Mouse (Mus musculus): ENCODE data around the gene Myl6.

Gene Myl6

DNA sequence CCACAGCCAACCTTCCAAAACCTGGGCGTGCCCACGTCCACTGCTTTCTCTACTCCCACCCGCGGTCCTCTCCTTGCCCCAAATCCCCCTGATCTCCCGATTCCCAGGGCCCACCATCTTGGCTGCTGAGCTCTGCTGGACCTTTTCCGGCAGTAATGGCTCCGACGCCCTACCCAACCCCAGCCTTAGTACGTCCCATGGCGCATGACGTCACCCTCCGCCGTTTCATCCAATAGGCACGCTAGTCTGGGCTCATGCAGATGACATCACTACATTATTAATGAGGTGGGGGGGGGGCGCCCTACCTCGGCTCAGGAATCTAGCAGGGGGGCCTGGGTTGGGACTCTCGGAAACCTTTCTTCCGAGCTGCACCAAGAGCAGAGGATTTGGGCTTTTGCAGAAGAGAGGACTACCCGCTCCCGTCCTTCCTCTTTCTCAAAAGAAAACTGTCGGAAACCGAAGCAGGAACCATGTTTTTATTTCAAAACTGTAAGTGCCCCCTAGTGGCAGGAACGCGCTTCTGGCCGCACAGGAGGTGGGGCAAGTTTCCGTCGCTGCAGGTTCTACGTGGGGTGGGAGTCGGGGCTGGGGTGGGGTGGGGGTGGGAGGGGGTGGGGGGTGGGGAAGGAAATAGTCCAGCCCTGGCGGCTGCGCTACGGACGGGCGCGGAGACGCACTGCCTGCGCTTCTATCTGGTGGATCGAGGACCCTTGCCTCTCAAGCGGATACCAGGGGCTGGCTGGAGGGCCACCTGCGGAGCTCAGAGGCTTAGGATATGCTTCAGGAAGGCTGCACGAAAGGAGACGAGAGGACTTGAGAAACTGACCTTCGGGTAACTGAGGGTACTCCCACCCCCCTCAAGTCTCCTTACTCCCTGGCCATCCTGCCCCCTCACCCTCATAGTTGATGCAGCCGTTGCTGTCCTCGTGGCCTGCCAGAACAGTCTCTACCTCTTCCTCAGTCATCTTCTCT lies at the start of gene Myl6:
Gene Myl6, minus strand, starts transcription at position 451 of the 972 bp plus-strand sequence.
- DNase-seq (ENCODE audit: low spot score) = peak; percentile 100

DNA sequence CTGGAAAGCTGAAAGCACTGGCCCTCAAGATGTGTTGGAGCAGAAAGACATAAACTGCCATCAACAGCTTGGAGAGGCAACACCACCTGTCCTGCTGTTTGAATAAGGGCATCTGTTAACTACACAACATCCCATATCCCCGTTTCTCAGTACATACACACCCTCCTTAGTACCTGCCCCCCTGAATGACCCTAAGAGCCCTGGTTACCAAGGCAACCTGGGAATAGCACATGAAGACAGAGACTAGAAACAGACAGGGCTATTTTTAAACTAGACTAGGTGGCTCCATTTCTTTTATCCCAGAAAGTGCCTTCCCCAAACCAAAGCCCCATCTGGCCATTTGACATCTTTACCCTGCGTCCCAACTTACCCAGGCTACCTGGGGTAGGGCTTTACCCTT lies 49.2 kb upstream of the Myl6 start:
- no peak for DNase-seq (ENCODE audit: low spot score)

DNA sequence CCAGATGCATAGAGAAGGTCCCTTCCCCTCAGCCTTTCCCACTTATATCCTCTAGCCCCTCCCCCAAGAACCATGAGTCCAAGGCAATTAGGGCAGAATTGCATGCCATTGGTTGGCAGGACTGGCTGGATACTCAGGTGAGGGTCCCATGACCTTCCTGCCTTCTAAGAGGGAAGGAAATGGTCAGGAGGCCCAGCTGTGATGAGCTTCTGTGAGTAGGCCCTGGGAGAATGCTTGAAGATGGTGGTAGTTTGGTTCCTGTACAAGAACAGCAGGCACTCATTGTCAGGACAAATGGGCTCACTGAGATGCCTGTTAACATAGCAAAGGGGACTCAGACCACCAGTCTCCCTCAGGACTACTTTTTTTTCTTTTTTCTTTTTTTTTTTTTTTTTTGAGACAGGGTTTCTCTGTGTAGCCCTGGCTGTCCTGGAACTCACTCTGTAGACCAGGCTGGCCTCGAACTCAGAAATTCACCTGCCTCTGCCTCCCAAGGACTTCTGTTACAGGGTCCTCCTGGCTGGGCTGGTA lies 44.5 kb upstream of the Myl6 start:
- no peak for DNase-seq (ENCODE audit: low spot score)

DNA sequence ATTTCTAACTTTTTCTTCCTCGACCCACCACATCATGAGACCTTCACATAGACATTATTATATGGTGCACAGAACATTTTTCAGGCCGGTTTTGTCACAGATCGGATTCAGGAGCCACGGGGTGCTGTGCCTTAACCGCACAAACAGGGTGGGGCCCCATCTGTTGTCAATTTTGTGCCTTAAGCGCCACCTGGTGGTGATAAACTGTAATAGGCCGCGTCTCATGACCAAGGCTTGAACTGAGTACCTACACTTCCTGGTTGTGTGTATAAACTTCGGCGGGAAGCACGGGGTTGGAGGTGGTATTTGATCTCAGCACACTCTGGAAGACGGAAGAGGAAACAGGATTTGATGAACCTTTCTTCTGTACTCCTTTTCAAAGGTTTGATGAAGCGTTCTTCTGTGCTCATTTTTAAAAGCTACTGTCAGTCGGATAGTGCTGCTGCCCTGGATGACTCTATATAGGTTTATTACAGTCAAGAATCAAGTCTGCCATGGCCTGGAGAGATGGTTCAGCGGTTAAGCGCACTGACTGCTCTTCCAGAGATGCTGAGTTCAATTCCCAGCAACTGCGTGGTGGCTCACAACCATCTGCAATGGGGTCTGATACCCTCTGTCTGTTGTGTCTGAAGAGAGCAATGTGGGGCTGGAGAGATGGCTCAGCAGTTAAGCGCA lies 42.5 kb upstream of the Myl6 start:
- peak; percentile 97 for DNase-seq (ENCODE audit: low spot score)

DNA sequence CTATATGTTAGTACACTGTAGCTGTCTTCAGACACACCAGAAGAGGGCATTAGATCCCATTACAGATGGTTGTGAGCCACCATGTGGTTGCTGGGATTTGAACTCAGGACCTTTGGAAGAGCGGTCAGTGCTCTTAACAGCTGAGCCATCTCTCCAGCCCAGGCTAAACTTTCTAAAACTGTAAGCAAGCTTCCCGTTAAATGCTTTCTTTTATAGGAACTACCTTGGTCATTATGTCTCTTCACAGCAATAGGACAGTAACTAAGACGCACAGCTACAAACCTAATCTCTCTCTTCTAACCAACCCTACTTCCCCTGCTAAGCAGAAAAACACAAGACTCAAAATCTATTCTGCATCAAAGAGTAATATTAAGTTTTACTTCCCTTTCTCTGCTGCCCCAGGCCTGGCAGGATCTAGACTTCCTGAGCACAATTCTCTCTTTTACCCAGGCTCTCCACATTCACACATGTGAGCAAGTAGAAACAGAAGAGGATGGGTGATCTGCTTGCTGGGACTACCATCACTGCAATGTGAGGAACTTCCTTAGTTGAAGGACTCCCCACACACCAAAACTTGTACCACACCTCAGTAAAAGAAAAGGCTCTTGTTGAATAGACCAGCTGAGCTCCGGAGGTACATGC lies 41.8 kb upstream of the Myl6 start:
- no peak for DNase-seq (ENCODE audit: low spot score)

DNA sequence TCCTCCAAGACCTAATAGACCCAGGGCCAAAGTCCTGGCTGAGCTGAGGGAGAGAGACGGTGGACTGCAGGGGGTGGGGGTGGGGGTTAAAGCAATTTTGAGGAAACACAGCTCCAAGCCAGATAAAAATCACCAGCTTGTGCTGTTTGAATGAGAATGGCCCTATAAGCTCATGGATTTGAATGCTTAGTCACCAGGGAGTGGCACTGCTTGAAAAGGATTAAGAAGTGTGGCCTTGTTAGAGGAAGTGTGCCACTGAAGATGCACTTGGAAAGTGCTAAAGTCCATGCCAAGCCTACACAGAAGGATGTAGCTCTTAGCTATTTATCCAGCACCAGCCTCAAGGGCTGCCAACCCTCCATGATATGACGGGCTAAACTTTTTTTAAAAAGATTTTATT lies 41.3 kb upstream of the Myl6 start:
- DNase-seq (ENCODE audit: low spot score) = no peak

DNA sequence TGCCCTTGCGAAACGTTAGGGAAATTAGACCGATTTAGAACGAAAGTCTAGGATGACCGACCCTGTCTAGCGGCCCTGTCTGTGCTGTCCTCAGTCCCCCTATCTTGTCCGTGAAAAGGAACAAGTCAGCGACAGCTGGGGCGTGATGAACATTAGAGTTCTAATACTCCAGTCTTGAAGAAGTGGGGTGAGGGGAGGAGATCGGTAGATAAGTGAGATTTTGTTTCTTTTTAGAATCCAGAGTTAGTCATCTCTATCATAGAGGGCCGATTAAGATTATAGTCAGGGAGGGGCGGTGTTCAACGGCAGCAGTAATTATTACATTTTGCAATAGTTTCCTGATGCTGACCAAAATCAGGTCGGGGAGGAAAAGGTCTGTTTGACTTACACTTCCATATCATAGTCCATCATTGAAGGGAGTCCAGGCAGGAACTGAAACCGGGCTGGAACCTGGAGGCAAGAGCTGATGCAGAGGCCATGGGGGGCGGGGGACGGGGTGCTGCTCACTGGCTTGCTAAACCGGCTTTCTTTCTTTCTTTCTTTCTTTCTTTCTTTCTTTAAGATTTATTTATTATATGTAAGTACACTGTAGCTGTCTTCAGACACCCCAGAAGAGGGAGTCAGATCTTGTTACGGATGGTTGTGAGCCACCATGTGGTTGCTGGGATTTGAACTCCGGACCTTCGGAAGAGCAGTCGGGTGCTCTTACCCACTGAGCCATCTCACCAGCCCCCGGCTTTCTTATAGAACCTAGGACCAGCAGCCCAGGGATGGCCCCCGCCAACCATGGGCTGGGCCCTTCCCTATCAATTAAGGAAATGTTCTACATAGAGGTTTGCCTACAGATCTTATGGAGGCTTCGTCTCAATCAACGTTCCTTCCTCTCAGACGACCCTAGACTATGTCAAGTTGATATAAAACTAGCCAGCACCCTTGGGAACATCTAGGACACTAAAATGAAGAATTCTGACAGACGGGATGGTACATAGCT lies 32.7 kb upstream of the Myl6 start:
- DNase-seq (ENCODE audit: low spot score) = no peak

DNA sequence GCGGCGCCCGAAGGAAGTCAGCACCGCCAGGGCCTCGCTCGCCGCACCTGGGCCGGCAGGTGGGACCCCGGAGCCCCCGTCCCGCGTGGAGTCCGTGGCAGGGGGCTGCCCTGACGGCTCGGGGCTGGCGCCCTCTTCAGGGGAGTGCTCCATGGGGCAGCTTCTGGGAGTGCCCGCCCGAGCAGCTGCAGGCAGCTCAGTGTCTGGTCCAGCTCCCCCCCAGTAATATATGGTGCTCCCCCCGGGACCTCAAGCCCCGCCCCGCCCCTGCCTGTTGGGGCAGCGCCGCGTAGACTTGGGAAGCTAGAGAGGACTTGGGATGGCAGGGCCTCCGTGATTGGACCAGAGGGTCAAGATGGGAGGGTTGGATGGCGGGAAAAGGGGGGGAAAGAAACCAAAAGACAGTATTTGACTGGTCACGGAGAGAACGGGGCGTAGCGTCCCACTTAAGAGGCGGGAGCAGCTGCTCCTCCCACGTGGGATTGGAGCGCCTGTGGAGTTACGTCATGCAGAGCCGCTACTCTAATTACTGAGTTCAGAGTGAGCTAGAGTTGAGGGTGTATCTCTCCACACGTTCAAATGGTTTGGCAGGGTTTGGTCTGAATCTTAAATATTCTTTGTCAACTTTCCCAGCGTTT lies 31.8 kb upstream of the Myl6 start, which contains the start of gene Esyt1:
Gene Esyt1, minus strand, starts transcription at position 201 of the 638 bp plus-strand sequence.
- DNase-seq (ENCODE audit: low spot score) = peak; percentile 99

DNA sequence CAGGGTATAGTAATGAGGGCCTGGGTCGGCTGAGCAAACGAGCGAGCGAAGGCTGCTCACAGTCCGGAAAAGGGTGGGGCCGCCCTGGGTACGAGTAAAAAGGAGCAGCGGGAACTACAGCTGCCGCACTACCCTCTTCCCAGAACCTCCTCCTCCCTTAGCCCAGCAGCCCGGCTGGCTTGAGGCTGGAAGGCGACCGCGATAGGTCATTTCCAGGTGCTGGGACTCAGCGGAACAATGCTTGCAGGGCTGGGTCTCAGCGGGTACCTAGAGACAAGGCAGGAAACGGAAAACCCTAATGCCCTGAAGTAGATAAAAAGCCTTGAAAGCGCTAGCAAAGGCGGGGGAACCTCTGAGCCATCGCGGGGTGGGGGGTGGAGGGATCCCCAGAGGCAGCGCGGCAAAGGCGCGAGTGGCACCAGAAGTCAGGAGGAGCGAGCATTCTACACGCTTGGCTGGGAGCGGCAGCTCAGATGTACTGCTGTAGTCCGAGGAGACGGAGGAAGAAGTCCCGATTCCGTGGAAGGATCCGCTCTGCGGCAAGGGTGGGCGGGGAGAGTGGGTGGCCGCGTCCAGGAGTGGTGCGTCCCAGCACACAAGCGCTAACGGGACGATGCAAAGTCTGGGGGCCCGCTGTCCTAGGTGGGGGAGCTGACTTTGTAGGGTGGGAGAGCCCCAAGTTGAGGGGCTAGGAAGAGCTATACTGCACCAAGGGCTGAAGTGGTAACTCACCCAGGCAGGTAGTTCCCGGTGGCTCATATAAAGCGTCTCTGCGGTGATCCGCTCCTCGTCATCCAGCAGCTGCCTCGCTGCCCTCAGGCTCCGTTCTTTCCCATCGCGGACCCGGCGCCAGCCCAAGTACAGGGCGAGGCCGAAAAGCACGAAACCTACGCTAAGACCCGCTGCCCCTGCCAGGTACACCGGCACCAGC lies 31.1 kb upstream of the Myl6 start:
- peak; percentile 74 for DNase-seq (ENCODE audit: low spot score)

DNA sequence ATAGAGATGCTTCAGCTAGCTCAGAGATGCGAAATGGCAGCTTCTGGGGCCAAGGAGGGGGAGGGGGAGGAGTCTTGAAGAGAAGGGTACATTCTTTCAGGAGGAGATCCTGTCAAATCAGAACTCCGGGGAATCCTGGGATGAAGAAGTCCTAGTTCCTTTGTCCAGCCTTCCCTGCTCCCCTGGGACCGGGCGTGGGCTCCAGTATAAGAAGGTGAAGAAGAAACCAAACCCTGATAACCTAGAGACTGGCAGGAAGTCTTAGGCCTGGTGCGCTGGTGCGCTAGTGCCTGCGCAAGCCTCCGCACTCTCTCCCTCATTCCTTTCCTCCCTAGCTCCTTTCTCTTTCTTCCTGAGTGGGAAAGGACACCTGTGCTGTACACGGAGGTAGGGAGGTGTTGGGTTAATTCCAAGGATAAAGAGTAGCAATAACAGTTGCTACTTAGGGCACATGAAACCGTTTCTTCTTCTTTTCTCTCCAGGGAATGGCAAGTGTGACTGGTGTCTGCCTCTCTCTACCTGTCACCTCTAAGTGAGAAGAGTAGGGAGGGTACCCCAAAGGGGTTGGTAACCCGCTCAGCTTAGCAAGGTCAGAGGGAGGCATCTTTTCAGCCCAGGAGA lies 30.3 kb upstream of the Myl6 start:
- DNase-seq (ENCODE audit: low spot score) = peak; percentile 49

DNA sequence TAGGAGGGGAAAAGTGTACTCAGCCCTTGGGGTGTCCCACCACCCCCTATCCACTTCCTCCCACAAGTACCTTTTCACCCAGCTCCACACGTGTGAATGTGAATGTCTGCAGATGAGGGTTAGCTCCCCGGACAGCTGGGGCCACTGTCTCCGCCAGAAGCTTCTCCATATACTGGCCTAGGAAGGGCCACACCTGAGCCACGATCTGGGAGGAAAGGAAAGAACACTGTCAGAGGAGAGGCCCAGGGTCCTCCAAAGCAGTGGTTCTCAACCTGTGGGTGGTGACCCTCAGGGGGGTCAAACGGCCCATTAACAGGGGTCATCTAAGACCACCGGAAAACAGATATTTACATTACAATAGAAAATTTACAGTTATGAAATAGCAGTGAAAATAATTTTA lies 28.4 kb upstream of the Myl6 start:
- no peak for DNase-seq (ENCODE audit: low spot score)

DNA sequence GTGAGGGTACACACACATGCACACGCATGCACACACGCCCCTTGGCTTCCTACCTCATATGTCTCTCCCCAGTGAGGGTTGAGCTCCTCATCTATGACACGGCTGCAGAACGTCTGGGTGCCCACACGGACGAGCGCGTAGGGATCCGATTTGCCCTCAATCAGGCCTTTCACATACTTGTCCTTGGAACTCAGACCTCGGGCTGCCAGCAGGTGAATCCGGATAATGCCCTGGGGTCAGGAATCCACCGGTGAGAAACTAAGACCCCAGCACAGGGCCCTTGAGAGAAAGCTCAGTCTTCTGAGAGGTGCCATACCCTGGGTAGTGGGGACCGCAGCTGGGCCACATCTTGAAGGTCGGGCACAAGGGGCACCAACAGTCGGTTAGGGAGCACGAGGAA lies 26.6 kb upstream of the Myl6 start:
- DNase-seq (ENCODE audit: low spot score) = no peak

DNA sequence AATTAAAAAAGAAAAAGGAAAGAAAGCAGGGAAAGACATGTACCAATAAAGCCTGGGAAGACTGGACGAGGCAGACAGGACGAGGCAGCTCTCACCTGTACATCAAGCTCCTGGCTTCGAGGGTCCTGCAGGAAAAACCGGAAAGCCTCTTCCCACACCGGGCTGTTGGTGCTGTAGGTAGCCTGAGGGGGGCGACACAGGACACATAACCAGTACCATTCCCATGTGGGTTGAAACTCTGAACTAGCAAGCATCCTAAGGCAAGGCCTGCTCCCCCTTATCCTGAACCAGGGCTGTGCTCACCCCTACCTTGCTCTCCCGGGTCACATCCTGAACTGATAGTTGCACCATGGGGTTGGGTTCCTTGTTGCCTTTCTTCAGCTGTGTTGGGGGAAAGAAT lies 24.9 kb upstream of the Myl6 start:
- DNase-seq (ENCODE audit: low spot score) = peak; percentile 38

DNA sequence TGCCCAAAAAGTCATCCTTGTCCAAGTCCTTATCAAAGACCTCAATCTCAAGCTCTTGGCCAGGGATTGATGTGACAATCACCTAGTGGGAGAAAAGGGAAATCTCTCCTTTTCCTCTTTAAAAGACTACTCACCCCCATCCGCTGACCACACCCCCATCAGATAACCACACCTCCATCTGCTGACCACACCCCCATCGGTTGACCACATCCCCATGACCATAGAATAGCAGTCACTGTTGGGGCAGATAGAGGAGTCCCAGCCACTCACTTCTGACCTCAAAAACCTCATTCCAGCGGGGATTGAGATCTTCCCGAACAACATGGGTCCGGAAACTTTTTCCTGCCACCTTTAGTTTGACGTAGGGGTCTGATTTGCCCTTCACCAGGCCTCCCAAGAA lies 22.7 kb upstream of the Myl6 start:
- DNase-seq (ENCODE audit: low spot score) = no peak

DNA sequence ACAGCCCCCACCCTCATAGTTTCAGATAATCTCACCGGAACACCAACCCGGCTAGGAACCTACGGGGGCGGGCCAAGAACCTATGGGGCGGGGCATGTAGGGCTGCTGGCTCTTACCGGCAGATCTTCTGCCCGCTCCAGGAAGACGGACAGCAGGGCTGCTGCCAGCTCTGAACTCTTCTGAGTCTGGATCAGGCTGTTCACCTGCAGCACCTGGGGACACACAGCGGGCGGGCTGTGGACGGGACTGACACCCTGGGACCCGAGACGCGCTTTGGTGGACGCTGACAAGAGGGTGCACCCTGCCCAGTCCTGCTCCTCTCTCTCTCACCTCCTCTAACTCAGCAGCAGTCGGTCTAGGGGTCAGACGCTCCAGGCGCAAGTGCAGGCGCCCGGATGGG lies 22.1 kb upstream of the Myl6 start:
- DNase-seq (ENCODE audit: low spot score) = no peak

DNA sequence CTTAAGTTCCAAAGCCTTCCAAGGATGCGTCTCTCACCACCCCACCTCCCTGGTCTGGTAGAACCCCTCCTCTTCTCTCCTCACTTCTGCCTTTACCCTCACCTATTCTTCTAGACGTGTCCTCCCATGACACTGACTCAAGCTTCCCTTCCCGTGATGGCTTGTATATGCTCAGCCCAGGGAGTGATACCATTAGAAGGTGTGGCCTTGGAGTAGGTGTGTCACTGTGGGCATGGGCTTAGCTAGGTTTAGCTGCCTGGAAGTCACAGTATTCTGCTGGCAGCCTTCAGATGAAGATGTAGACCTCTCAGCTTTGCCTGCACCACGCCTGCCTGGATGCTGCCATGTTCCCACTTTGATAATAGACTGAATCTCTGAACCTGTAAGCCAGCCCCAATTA lies 21.1 kb upstream of the Myl6 start:
- no peak for DNase-seq (ENCODE audit: low spot score)

DNA sequence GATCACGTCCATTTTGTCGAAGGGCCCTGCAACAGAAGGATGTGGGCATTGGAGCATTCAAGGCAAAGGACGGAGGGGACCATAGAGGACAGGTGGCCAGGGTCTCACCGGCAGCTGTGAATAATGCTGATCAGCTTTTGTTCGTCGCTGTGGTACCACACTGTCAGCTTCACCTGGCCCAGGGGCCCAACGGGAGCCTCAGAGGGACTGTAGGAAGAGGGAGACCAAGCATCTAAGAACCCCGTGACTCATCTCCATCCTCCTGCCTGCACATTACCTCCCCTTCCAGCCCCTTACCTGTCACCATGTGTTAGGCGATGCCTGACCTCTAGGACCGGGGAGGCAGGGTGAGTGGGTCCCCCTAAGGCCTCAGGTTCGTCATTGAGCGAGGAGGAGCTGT lies 17.8 kb upstream of the Myl6 start:
- no peak for DNase-seq (ENCODE audit: low spot score)

DNA sequence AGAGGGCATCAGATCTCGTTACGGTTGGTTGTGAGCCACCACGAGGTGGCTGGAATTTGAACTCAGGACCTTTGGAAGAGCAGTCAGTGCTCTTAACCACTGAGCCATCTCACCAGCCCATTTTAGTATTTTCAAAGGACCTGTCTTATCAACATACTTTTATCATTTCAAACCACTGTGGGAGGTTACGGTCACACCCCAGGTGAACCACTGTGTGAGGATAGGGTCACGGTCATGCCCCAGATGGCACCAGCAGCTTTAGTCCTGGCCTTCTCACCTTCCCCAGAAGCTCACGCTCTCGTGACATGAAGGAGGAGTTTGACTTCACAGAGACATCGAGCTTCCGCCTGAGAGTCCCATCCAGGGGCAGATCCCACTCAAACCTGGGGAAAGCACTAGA lies 17.2 kb upstream of the Myl6 start:
- no peak for DNase-seq (ENCODE audit: low spot score)

DNA sequence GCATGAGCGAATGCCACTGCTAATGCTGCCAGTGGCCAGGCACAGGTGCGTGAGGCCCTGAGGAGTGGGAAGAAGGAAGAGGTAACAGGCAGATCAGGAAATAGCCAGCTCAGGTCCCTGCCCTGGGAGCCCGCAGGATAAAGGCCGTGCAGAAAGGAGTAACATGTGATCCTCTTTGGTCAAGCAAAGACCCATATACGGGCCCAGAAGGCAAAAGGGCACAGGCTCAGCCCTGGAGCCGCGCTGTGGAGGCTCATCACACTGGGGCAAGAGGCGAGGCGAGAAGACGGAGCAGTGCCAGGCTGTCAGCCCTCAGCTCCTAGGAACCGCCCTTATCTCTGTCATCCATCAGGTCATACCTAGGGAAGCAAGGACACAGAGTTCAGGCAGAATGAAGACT lies 16.4 kb upstream of the Myl6 start:
- DNase-seq (ENCODE audit: low spot score) = no peak

Data from embryo, embryonic 10.5 days (tissue).